In genomic region chr6:80105343-80105742, GRCm38 (mm10) we compare ENCODE assay signal across 28 mouse cellular contexts.
DNase-seq lines count a peak whose midpoint lies in the region; ATAC-seq lines count a peak whose summit lies in the region.
"Had no signal": no experiment of that assay in that cellular context is flagged by ENCODE, and none has a peak within 500 bp of the region (broad histone marks: within the 10 kb centered on the region; RNA-seq: fewer than 3 reads in every experiment).

No protein-coding gene starts in this region.

- peak; percentile 50; the same call in 1 of the 2 replicates for ATAC-seq in forebrain, embryonic 14.5 days
- ATAC-seq in midbrain, embryonic 14.5 days (ENCODE audit: low FRiP score, low TSS enrichment) = no peak; the same call in 1 of the 2 replicates
- ATAC-seq: activated CD4-positive, CD25-positive, alpha-beta regulatory T cell, adult 4 months; intestine, embryonic 16.5 days; lung, postnatal 0 days had no signal

- H3K9me3 ChIP-seq in forebrain, embryonic 14.5 days (replicated peaks; ENCODE audit: control insufficient read depth, low read length) = no peaks in the 10 kb centered on the region
- H3K9me3 ChIP-seq in forebrain, embryonic 10.5 days = no peaks in the 10 kb centered on the region
- no peaks in the 10 kb centered on the region for H3K9me3 ChIP-seq in midbrain, embryonic 14.5 days (ENCODE audit: control insufficient read depth, low read length)
- H3K9me3 ChIP-seq in midbrain, embryonic 10.5 days (replicated peaks) = no peaks in the 10 kb centered on the region
- H3K9me3 ChIP-seq: embryonic facial prominence, embryonic 12.5 days; limb, embryonic 10.5 days; limb, embryonic 15.5 days; liver, embryonic 13.5 days; stomach, embryonic 15.5 days had no signal

- no peak overlapping the region for H3K9ac ChIP-seq in forebrain, embryonic 14.5 days (ENCODE audit: low read length)
- H3K9ac ChIP-seq in midbrain, embryonic 14.5 days (replicated peaks; ENCODE audit: low read length) = no peak overlapping the region
- H3K9ac ChIP-seq: embryonic facial prominence, embryonic 12.5 days; limb, embryonic 15.5 days; liver, embryonic 13.5 days; stomach, embryonic 15.5 days had no signal

- no peaks in the 10 kb centered on the region for H3K27me3 ChIP-seq in forebrain, embryonic 14.5 days (replicated peaks; ENCODE audit: control insufficient read depth, insufficient read depth, low read length)
- H3K27me3 ChIP-seq in forebrain, embryonic 10.5 days (ENCODE audit: poor library complexity, severe bottlenecking) = no peaks in the 10 kb centered on the region
- H3K27me3 ChIP-seq in midbrain, embryonic 14.5 days (ENCODE audit: control insufficient read depth, insufficient read depth, low read length) = no peaks in the 10 kb centered on the region
- no peaks in the 10 kb centered on the region for H3K27me3 ChIP-seq in midbrain, embryonic 10.5 days (ENCODE audit: low read depth, poor library complexity, severe bottlenecking)
- H3K27me3 ChIP-seq: CH12.LX; embryonic facial prominence, embryonic 12.5 days; limb, embryonic 15.5 days; liver, embryonic 13.5 days; stomach, embryonic 15.5 days had no signal

- WGBS in forebrain, embryonic 14.5 days = 61% methylated on average over 2 of the region's 2 CpGs
- WGBS in forebrain, embryonic 10.5 days = 91% methylated on average over 2 of the region's 2 CpGs
- 49% methylated on average over 2 of the region's 2 CpGs for WGBS in midbrain, embryonic 14.5 days
- WGBS in midbrain, embryonic 10.5 days = 79% methylated on average over 2 of the region's 2 CpGs

- no peak overlapping the region for H3K4me3 ChIP-seq in forebrain, embryonic 14.5 days (ENCODE audit: low read depth, low read length)
- no peak overlapping the region for H3K4me3 ChIP-seq in forebrain, embryonic 10.5 days
- no peak overlapping the region for H3K4me3 ChIP-seq in midbrain, embryonic 14.5 days (replicated peaks; ENCODE audit: low read depth, low read length)
- H3K4me3 ChIP-seq in midbrain, embryonic 10.5 days = no peak overlapping the region
- H3K4me3 ChIP-seq: embryonic facial prominence, embryonic 12.5 days; limb, embryonic 10.5 days; limb, embryonic 15.5 days; liver, embryonic 13.5 days; stomach, embryonic 15.5 days had no signal

- H3K27ac ChIP-seq in forebrain, embryonic 14.5 days (ENCODE audit: low read depth, low read length) = no peak overlapping the region
- H3K27ac ChIP-seq in forebrain, embryonic 10.5 days = no peak overlapping the region
- no peak overlapping the region for H3K27ac ChIP-seq in midbrain, embryonic 14.5 days (replicated peaks; ENCODE audit: low read depth, low read length)
- no peak overlapping the region for H3K27ac ChIP-seq in midbrain, embryonic 10.5 days (replicated peaks)
- H3K27ac ChIP-seq: embryonic facial prominence, embryonic 12.5 days; kidney, postnatal 0 days; limb, embryonic 10.5 days; limb, embryonic 15.5 days; liver, embryonic 13.5 days; stomach, embryonic 15.5 days had no signal

- H3K36me3 ChIP-seq in forebrain, embryonic 14.5 days (ENCODE audit: control insufficient read depth, insufficient read depth, low read length) = no peaks in the 10 kb centered on the region
- no peaks in the 10 kb centered on the region for H3K36me3 ChIP-seq in forebrain, embryonic 10.5 days (replicated peaks)
- H3K36me3 ChIP-seq in midbrain, embryonic 14.5 days (ENCODE audit: control insufficient read depth, insufficient read depth, low read length) = no peaks in the 10 kb centered on the region
- H3K36me3 ChIP-seq in midbrain, embryonic 10.5 days = no peaks in the 10 kb centered on the region
- H3K36me3 ChIP-seq: embryonic facial prominence, embryonic 12.5 days; limb, embryonic 10.5 days; limb, embryonic 15.5 days; liver, embryonic 13.5 days; stomach, embryonic 15.5 days had no signal

- no peak overlapping the region for H3K4me2 ChIP-seq in forebrain, embryonic 14.5 days (ENCODE audit: low read length)
- H3K4me2 ChIP-seq in midbrain, embryonic 14.5 days (ENCODE audit: low read length) = no peak overlapping the region
- H3K4me2 ChIP-seq: embryonic facial prominence, embryonic 12.5 days; limb, embryonic 15.5 days; liver, embryonic 13.5 days; stomach, embryonic 15.5 days had no signal

- peak; percentile 1 for DNase-seq in cerebellum, adult 9-10 months
- DNase-seq in cerebellum, adult 9-11 months = no peak
- DNase-seq in forebrain, embryonic 14.5 days (ENCODE audit: low spot score) = peak; percentile 42
- no peak for DNase-seq in forebrain, embryonic 10.5 days (ENCODE audit: extremely low spot score, low spot score)
- DNase-seq in midbrain, embryonic 14.5 days = peak; percentile 23
- DNase-seq in midbrain, embryonic 10.5 days (ENCODE audit: low spot score) = no peak
- peak; percentile 23 for DNase-seq in retina, embryonic 14.5 days (ENCODE audit: low spot score)
- DNase-seq in gastrocnemius, postnatal 4 days (ENCODE audit: low spot score in 2 of 2) = no peak
- DNase-seq: adrenal gland, adult 8-10 months; cerebellum, adult 11 months; embryo, embryonic 11 days; gastrocnemius, postnatal 10 days; kidney, adult 8-10 months; kidney, postnatal 4 days; liver, embryonic 13.5 days; lung, adult 18-20 months; lung, postnatal 4 days; right cerebral cortex, postnatal 25 days; thymus, postnatal 14 days had no signal

- H3K4me1 ChIP-seq in forebrain, embryonic 14.5 days (ENCODE audit: control insufficient read depth, insufficient read depth, low read length) = no peaks in the 10 kb centered on the region
- no peaks in the 10 kb centered on the region for H3K4me1 ChIP-seq in forebrain, embryonic 10.5 days
- no peaks in the 10 kb centered on the region for H3K4me1 ChIP-seq in midbrain, embryonic 14.5 days (ENCODE audit: control insufficient read depth, insufficient read depth, low read length)
- no peaks in the 10 kb centered on the region for H3K4me1 ChIP-seq in midbrain, embryonic 10.5 days
- H3K4me1 ChIP-seq: embryonic facial prominence, embryonic 12.5 days; limb, embryonic 10.5 days; limb, embryonic 15.5 days; liver, embryonic 13.5 days; stomach, embryonic 15.5 days had no signal

Comparison
In these comparisons a context has a peak if more than half of its experiments do, and no peak if none do; other contexts are left out.
1. DNase-seq: peak in cerebellum, adult 9-10 months (single experiment), forebrain, embryonic 14.5 days (single experiment), midbrain, embryonic 14.5 days (single experiment) and retina, embryonic 14.5 days (single experiment); none in cerebellum, adult 9-11 months (single experiment), forebrain, embryonic 10.5 days (single experiment), midbrain, embryonic 10.5 days (single experiment) and gastrocnemius, postnatal 4 days (0 of 2).